Mouse (Mus musculus) inflammation-experienced regulatory T-cells, adult 6 months (primary cell): Measurements from ENCODE around the gene Rtn4. TPM values are rescaled to one million over a fixed set of nuclear protein-coding genes. Genes with fewer than 3 reads are reported as not detected.
"Not testable (repeated sequence)": the region's sequence is repeated elsewhere in the genome, so short reads cannot be mapped to it uniquely, and the experiment has no call there.

ENCODE experiments used
- ATAC-seq: one replicate; pipeline ENCODE4 v1.8.0; 2017
- polyA plus RNA-seq, 3 experiments: library from polyadenylated mRNA; unstranded; fragments of 100-300 nt; shearing (Covaris generic); gene quantifications; one replicate each; pipeline ENCODE4 v1.2.1; 2017

Rtn4 gene
- polyA plus RNA-seq: 10 to 100 TPM; 16.3 to 26.1 (median 25.6) TPM

GRCm38 (mm10) chr11:29692683-29693272 is at the start of gene Rtn4:
TSS of gene Rtn4 (plus strand) at chr11:29692947.
- peak; percentile 97 for ATAC-seq

GRCm38 (mm10) chr11:29644421-29644820 is 48.3 kb upstream of the Rtn4 start:
- ATAC-seq: no peak

- ATAC-seq: no peak
These were observed 47.2 kb upstream of the Rtn4 start for GRCm38 (mm10) chr11:29645411-29646066.

- ATAC-seq: peak; percentile 90
These were observed 45.0 kb upstream of the Rtn4 start for GRCm38 (mm10) chr11:29647568-29648319.

- not testable (repeated sequence) for ATAC-seq
These were observed 37.4 kb upstream of the Rtn4 start for GRCm38 (mm10) chr11:29655381-29655780.

- no peak for ATAC-seq
These were observed 32.0 kb upstream of the Rtn4 start for GRCm38 (mm10) chr11:29660740-29661139.

GRCm38 (mm10) chr11:29667634-29668033 is 25.1 kb upstream of the Rtn4 start:
- no peak for ATAC-seq

- no peak for ATAC-seq
These were observed 23.0 kb upstream of the Rtn4 start for GRCm38 (mm10) chr11:29669706-29670105.

- peak; percentile 32 for ATAC-seq
These were observed 19.4 kb upstream of the Rtn4 start for GRCm38 (mm10) chr11:29673359-29673758.

GRCm38 (mm10) chr11:29676718-29677117 is 16.0 kb upstream of the Rtn4 start:
- no peak for ATAC-seq

- no peak for ATAC-seq
These were observed 12.8 kb upstream of the Rtn4 start for GRCm38 (mm10) chr11:29679942-29680341.

GRCm38 (mm10) chr11:29680771-29681170 is 12.0 kb upstream of the Rtn4 start:
- ATAC-seq: no peak

GRCm38 (mm10) chr11:29684272-29684671 is 8.5 kb upstream of the Rtn4 start:
- ATAC-seq: no peak

GRCm38 (mm10) chr11:29686176-29686575 is 6.6 kb upstream of the Rtn4 start:
- ATAC-seq: no peak

- no peak for ATAC-seq
These were observed 1.2 kb upstream of the Rtn4 start for GRCm38 (mm10) chr11:29691556-29691955.

GRCm38 (mm10) chr11:29692111-29692682 is 550 bp upstream of the Rtn4 start:
- ATAC-seq: no peak

GRCm38 (mm10) chr11:29693576-29694410 is 1.0 kb downstream of the Rtn4 start:
- peak; percentile 49 for ATAC-seq

GRCm38 (mm10) chr11:29694754-29695153 is 2.0 kb downstream of the Rtn4 start:
- ATAC-seq: no peak

GRCm38 (mm10) chr11:29702721-29703120 is 10.0 kb downstream of the Rtn4 start:
- ATAC-seq: no peak

- ATAC-seq: peak; percentile 80
These were observed 12.5 kb downstream of the Rtn4 start for GRCm38 (mm10) chr11:29705263-29705662.

GRCm38 (mm10) chr11:29706845-29707244 is 14.1 kb downstream of the Rtn4 start:
- no peak for ATAC-seq

- ATAC-seq: no peak
These were observed 16.8 kb downstream of the Rtn4 start for GRCm38 (mm10) chr11:29709512-29709911.
